Mouse (Mus musculus) heart, embryonic 10.5 days (tissue): ENCODE measurements around the gene Il18r1. TPM values are rescaled to one million over a fixed set of nuclear protein-coding genes. Genes with fewer than 3 reads are reported as not detected.

Experiments
- DNase-seq: peaks from one replicate; pipeline ENCODE4 v3.0.0-alpha.2; 2017; ENCODE audit warnings: low spot score
- H3K27ac ChIP-seq: fragments of 300-500 bp; sonication (generic); 2 replicates; pipeline ENCODE4 v1.5.1; 2016; ENCODE audit warnings: mild to moderate bottlenecking
- H3K27me3 ChIP-seq: fragments of 300-500 bp; sonication (generic); 2 replicates; pipeline ENCODE4 v1.6.1; 2016; ENCODE audit warnings: mild to moderate bottlenecking; ENCODE audit not compliant: poor library complexity, insufficient read depth, severe bottlenecking
- H3K36me3 ChIP-seq: fragments of 300-500 bp; sonication (generic); 2 replicates; pipeline ENCODE4 v1.6.1; 2016; ENCODE audit warnings: mild to moderate bottlenecking, moderate library complexity
- H3K4me1 ChIP-seq: fragments of 300-500 bp; sonication (generic); 2 replicates; pipeline ENCODE4 v1.6.1; 2016; ENCODE audit warnings: mild to moderate bottlenecking
- H3K4me3 ChIP-seq: fragments of 300-500 bp; sonication (generic); 2 replicates; pipeline ENCODE4 v1.5.1; 2016; ENCODE audit warnings: mild to moderate bottlenecking, moderate library complexity
- H3K9me3 ChIP-seq: fragments of 300-500 bp; sonication (generic); 2 replicates; pipeline ENCODE4 v1.6.1; 2016; ENCODE audit warnings: mild to moderate bottlenecking, moderate library complexity
- WGBS: fragments of 180-500 bp; shearing (Covaris S2); methylation state at CpG from one replicate; pipeline ENCODE4 v1.1.7; 2016; 5-methylcytosine and 5-hydroxymethylcytosine counted together
- polyA plus RNA-seq: library from polyadenylated mRNA; unstranded; fragments of >200 nt; fragmentation: Nextera tagmentation; extraction: Ambion mirVana; gene quantifications from 2 replicates; pipeline ENCODE4 v1.2.1, GENCODE M21; 2016

The Il18r1 gene
- polyA plus RNA-seq, 1 experiment from 2014 or later: not detected

DNA sequence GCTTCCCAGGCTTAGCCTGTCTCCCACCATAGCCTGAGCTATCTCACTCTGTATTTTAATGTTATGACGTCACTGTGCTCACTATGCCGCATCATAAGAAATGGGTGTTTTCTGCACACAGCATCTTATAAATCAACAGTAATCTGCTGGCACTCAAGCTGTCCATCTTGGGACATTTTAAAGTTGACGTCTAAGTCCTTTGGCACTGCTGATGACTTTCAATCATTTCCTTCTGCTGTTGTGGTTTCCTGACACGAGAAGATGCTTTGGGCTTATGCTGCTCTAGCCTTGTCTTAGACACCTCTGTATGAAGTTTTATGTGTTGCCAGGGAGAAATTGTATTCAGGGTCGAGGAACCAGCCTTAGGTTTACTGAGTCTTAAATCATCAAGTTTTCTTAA lies 39.2 kb downstream of the Il18r1 start:
- Histone ChIP-seq H3K4me1 (no peaks in the 10 kb centered on the region), H3K36me3 (no peaks in the 10 kb centered on the region), H3K9me3 (no peaks in the 10 kb centered on the region), H3K4me3 (no peak overlapping the region), H3K27me3 (no peaks in the 10 kb centered on the region), H3K27ac (no peak overlapping the region)
- no peak for DNase-seq
- 80% methylated on average over 5 of the region's 5 CpGs for WGBS

DNA sequence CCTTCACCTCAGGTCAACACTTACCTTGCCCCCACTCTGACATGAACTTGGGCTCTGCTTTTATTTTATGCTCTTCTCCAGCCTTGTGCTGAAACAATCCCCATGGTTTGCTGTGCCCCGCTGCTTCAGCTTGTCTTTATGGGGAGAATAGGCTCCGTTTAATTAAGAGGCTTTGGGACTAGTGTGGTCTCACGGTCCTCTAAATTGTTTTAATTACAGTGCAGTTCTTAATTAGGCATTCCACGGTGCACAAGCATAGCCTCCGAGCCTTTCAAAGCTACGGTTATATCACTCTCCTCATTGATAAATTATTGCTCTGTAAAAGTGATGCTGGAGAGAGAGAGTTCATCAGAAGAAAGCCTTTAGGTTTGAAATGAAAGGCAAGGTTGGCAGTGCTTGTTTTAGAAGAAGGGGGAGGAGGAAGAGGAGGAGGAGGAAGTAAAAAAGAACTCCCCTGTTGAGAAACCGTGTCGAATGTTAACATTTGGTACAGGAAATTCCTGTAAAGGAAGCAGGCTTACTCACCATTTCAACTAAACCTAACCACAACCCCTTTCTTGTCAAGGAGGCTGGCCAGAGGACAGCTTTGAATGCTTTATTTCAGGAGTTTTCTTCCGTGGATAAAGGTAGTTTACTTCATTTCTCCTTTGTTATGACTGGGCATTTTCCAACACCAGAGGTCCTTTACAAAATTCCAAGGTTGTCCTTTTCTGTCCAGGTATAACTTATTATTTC lies 49.7 kb downstream of the Il18r1 start, which contains the start of gene Il18rap:
Il18rap (plus strand) TSS at position 512 of the 735 bp plus-strand sequence.
- no peak for DNase-seq

DNA sequence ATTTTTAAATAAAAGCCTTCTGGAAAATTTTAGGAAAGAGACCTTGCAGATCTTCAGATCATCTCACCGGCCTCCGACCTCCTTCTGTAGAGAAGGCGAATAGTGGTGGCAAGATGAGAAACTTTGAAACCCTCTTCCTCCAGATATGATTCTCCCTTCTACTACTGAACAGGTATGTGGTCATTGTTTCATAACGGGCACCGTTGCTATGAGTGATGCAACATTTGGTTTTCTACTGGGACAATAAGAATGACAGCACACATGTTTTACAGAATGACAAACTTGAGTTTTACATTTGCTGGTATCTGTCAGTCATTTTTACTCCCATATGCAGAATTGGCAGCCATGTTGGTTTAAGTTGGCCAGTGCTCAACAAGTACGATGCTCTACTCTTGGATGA lies 51.0 kb downstream of the Il18r1 start:
- WGBS: 87% methylated on average over 6 of the region's 6 CpGs
- Histone ChIP-seq H3K27ac (no peak overlapping the region), H3K4me1 (no peaks in the 10 kb centered on the region), H3K9me3 (no peaks in the 10 kb centered on the region), H3K4me3 (no peak overlapping the region), H3K27me3 (no peaks in the 10 kb centered on the region), H3K36me3 (no peaks in the 10 kb centered on the region)
- no peak for DNase-seq

More for the DNA sequence above, 49.7 kb downstream of the Il18r1 start, which contains the start of gene Il18rap:
- H3K27me3 ChIP-seq: no peaks in the 10 kb centered on the region
- no peak within 1 kb of the TSS for H3K27ac ChIP-seq
- no peaks in the 10 kb centered on the region for H3K9me3 ChIP-seq
- WGBS: 60% methylated on average over 9 of the region's 9 CpGs
- H3K36me3 ChIP-seq: no peaks in the 10 kb centered on the region
- H3K4me1 ChIP-seq: no peaks in the 10 kb centered on the region
- no peak within 1 kb of the TSS for H3K4me3 ChIP-seq

DNA sequence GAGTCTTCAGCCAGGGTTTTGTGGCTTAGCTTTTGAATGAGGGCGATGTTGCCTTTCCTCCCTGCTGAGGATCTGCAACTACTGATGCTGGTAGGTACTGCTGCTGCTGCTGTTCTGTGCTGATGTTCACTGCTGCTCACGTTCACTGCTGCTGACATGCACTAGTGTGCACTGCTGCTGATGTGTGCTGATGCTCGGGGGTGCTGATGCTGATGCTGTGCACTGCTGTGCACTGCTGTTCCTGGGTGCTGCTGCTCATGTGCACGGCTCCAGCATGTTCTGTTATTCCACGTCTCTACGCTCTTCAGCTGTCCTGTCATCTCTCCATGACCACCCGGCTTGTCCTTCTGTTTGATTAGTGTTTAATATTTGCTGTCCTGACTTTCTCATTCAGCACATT lies 57.6 kb downstream of the Il18r1 start:
- WGBS: 81% methylated on average over 7 of the region's 7 CpGs
- H3K4me1 ChIP-seq: no peaks in the 10 kb centered on the region
- no peak overlapping the region for H3K27ac ChIP-seq
- no peaks in the 10 kb centered on the region for H3K36me3 ChIP-seq
- no peaks in the 10 kb centered on the region for H3K27me3 ChIP-seq
- no peak overlapping the region for H3K4me3 ChIP-seq
- H3K9me3 ChIP-seq: no peaks in the 10 kb centered on the region
- DNase-seq: no peak

DNA sequence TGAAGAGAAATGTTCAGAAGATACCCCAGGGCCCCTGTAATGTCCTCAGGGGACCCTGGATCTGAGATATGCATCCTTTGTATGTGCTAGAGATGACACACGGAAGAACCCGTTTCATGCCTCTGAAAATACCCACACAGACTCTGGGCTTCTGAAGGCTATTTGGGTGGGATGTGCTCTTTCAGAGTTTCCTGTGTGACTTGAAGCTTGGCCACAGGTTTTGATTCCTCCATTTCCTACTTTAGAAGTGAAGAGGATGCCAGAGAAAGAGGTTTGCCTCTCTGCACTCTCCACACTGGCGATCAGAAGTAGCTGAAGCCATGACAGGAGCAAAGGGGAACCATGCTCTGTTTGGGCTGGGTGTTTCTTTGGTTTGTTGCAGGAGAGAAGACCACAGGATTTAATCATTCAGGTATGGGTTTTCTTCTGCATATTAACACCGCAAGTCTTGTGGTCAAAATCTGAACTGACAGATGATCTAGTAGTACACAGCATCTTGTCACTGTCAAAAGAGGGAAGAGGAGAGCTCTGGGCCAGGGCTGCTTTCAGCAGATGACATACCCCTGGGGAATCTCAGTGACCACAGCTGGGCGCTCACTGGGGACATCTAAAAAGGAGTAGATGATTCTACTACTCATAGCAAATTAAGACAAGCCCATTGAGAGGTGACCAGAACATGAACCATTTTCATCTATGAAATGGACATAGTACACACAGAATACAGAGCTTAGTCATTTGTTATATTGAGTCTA lies 58.8 kb downstream of the Il18r1 start:
- WGBS: 88% methylated on average over 5 of the region's 5 CpGs
- Histone ChIP-seq H3K27me3 (no peaks in the 10 kb centered on the region), H3K4me3 (no peak overlapping the region), H3K9me3 (no peaks in the 10 kb centered on the region), H3K4me1 (no peaks in the 10 kb centered on the region), H3K36me3 (no peaks in the 10 kb centered on the region), H3K27ac (no peak overlapping the region)
- no peak for DNase-seq

DNA sequence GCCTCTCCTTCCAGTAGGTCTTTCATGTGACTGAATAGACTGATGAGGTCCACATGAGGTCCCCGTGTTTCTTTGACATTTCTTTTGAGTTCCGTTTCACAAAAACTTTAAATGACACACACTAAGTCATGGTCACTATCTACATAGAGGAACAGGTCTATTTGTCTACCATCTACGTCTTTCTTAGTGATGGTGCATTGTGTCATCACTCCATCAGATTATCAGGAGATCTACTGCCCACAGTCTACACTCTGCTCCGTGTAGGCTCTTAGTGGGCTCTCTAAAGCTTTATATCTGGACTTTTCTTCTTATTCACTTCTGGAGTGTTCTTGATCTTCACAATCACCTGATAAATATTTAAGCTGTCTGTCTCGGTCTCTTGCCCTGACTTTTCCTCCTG lies 63.9 kb downstream of the Il18r1 start:
- H3K27ac ChIP-seq: no peak overlapping the region
- WGBS: 81% methylated on average over 5 of the region's 5 CpGs
- H3K9me3 ChIP-seq: no peaks in the 10 kb centered on the region
- no peak overlapping the region for H3K4me3 ChIP-seq
- DNase-seq: no peak
- no peaks in the 10 kb centered on the region for H3K27me3 ChIP-seq
- H3K36me3 ChIP-seq: no peaks in the 10 kb centered on the region
- H3K4me1 ChIP-seq: no peaks in the 10 kb centered on the region

DNA sequence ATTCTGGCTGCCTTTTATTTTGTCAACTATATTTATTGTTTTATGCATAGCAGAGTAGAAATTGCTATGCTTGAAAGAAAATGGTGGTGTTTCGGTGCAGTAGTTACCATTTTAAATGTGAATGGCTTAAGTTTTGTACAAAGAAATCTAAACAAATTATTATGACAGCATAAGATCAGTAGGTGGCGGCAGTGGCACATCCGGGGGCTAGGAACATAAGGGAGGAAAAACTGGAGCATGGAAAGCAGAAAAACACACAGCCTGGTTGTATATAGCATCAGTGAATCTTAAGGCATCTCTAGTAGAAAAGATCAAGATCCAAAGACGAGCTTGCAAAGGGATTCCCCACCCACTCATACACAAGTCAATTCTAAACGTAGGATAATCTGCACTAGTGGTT lies 72.2 kb downstream of the Il18r1 start:
- 79% methylated on average over 5 of the region's 5 CpGs for WGBS
- H3K36me3 ChIP-seq: no peaks in the 10 kb centered on the region
- no peak overlapping the region for H3K4me3 ChIP-seq
- no peaks in the 10 kb centered on the region for H3K4me1 ChIP-seq
- H3K9me3 ChIP-seq: no peaks in the 10 kb centered on the region
- DNase-seq: no peak
- H3K27me3 ChIP-seq: no peaks in the 10 kb centered on the region
- H3K27ac ChIP-seq: no peak overlapping the region

DNA sequence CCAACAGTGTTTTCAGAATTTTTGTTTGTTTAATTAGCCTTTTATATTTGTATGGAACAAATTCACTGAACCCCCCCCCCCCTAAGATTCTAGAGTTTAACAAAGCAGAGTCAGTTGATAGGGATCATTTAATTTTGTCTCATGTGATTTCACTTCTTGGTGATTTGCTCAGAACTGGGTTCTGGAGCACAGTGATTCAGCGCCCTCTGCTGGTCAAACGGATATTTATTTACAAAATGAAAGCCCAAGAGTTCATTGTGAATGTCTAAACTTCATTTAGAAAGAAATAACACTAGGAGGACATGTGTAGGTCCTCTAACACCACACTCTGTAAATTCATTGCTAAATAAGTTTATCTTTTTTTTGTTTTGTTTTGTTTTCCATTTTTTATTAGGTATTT lies 79.3 kb downstream of the Il18r1 start:
- H3K27me3 ChIP-seq: no peaks in the 10 kb centered on the region
- H3K27ac ChIP-seq: no peak overlapping the region
- H3K4me3 ChIP-seq: no peak overlapping the region
- H3K4me1 ChIP-seq: no peaks in the 10 kb centered on the region
- DNase-seq: no peak
- 0% methylated on average over 2 of the region's 2 CpGs for WGBS
- no peaks in the 10 kb centered on the region for H3K36me3 ChIP-seq
- H3K9me3 ChIP-seq: no peaks in the 10 kb centered on the region

DNA sequence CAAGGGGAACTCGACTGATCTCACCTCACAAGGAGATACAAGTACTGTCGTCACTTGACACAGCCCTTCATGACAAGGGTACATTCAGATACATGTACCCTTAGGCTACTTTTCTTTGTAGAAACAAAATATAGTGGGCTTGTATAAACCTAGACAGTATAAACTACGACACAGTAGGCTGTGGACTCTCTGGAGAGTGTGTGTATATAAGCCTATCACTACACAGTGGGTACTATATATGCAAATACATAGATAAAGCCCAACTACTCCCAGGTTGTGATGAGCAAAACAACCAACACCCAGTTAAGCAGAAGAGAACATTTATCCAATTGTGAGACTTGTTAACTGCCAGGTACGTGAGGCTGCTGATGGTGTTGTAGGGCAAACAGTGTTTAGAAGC lies 81.3 kb downstream of the Il18r1 start:
- H3K36me3 ChIP-seq: no peaks in the 10 kb centered on the region

DNA sequence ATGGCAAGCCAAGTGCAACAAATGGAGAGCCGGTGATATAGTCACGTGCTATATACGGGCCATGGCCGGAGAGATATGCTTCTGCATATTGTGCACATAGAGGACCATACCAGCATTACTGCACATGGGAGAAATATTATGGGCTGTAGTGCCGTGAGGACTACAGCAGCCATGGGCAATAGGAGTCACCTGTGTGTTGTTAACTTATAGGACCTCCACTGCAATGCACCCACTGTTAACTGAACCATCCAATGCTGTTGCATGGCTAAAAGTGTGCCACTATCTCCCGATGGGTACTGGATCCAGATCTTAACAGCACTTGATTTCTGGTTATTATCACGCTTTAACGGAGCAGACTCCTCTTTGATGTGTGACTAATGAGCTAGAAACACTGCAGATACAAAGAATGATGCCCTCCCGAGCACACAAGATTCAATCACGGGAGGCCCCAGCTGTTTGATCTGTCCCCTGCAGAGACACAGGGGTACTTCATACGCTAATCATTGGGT lies 81.8 kb downstream of the Il18r1 start:
- Histone ChIP-seq H3K4me1 (no peaks in the 10 kb centered on the region), H3K36me3 (no peaks in the 10 kb centered on the region), H3K27ac (no peak overlapping the region), H3K27me3 (no peaks in the 10 kb centered on the region), H3K4me3 (no peak overlapping the region), H3K9me3 (no peaks in the 10 kb centered on the region)
- DNase-seq: no peak
- 77% methylated on average over 11 of the region's 11 CpGs for WGBS

More for the DNA sequence above, 81.3 kb downstream of the Il18r1 start:
- Histone ChIP-seq H3K4me3 (no peak overlapping the region), H3K27ac (no peak overlapping the region), H3K9me3 (no peaks in the 10 kb centered on the region), H3K4me1 (no peaks in the 10 kb centered on the region), H3K27me3 (no peaks in the 10 kb centered on the region)
- no peak for DNase-seq
- 70% methylated on average over 4 of the region's 4 CpGs for WGBS

DNA sequence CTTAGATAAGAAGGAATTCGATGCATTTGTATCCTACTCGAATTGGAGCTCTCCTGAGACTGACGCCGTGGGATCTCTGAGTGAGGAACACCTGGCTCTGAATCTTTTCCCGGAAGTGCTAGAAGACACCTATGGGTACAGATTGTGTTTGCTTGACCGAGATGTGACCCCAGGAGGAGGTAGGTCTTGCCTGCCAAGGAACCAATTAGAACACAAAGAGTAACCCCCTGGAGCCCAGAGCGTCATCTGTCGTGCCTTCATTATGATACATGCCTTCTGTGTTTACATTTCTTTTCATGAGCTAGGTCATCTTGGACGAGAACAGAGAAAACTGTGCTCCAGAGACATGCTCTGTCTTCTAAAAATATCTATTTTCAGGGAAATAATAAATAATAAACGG lies 82.4 kb downstream of the Il18r1 start:
- Histone ChIP-seq H3K9me3 (no peaks in the 10 kb centered on the region), H3K4me3 (no peak overlapping the region), H3K36me3 (no peaks in the 10 kb centered on the region), H3K27ac (no peak overlapping the region), H3K27me3 (no peaks in the 10 kb centered on the region), H3K4me1 (no peaks in the 10 kb centered on the region)
- no peak for DNase-seq
- 67% methylated on average over 10 of the region's 10 CpGs for WGBS
